ENCODE assay signal across 8 mouse cellular contexts in the genomic region with DNA sequence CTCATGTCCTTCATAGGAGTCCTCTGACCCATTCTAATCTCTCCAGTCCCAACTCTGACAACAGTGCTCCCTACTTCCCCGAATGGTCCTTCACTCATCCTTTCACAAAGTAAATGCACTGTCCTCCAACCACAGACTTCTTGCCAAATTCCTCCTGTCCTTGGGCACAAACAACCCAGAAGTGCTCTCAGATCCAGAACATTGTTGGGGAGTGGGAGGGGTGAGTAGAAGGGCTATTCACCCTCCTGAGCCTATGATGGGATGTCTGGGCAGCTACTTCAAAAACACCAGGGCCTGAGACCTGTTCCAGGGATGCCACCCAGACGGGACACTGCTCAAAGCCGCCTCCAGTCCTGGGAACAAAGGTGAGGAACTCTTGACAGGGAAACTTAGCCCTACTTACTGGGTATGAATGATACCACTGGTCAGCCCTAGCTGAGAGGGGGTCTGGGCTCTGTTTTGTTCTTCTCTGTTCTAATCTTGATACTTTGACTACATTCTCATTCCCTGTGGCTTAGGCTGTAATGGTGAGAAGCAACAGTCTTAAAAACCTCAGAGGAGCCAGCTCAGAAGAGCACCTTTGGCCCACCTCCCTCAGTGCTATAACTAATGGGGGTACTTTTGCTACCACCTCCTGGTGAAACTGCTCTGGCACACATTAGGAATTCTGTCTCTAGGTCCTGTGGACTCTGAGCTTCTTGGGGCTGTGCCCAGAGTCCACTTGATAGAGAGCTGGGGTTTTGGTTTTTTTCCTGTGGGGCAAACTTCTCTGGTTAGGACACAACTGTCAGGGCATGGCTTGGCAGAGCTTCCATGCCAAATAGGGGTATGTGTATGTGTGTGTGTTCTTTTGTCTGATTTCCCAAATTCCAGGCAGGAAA.
DNase-seq lines count a peak whose midpoint lies in the region; ATAC-seq and TF ChIP-seq lines count a peak whose summit lies in the region.

No protein-coding gene starts in this region.

- no peaks in the 10 kb centered on the region for H3K79me2 ChIP-seq in myocyte (ENCODE audit: control insufficient read depth, insufficient read depth)

- peak; percentile 62 for ATAC-seq in heart, postnatal 0 days (ENCODE audit: insufficient read depth, low read depth)
- no peak for ATAC-seq in megakaryocyte progenitor cell, adult 5-6 weeks (replicated peaks; ENCODE audit: poor library complexity)
- no peak for ATAC-seq in inflammation-experienced regulatory T-cells, adult 6 months

- no peaks in the 10 kb centered on the region for H3K27me3 ChIP-seq in heart, postnatal 0 days (ENCODE audit: control insufficient read depth, insufficient read depth, low read length)
- H3K27me3 ChIP-seq in myocyte (ENCODE audit: control insufficient read depth, insufficient read depth, insufficient read length), result no peaks in the 10 kb centered on the region

- no peak overlapping the region for H3K4me2 ChIP-seq in heart, postnatal 0 days (ENCODE audit: low read depth, low read length)
- H3K4me2 ChIP-seq in myocyte (ENCODE audit: low read depth), result no peak overlapping the region

- WGBS in heart, postnatal 0 days, result 81% methylated on average over 3 of the region's 3 CpGs

- no peak for TF ChIP-seq EP300 in heart, postnatal 0 days (IDR thresholded peaks at IDR 0.05; ENCODE audit: low read depth)

- no peaks in the 10 kb centered on the region for H3K36me3 ChIP-seq in heart, postnatal 0 days (replicated peaks; ENCODE audit: control insufficient read depth, insufficient read depth, low read length)
- no peaks in the 10 kb centered on the region for H3K36me3 ChIP-seq in myocyte (ENCODE audit: control insufficient read depth, insufficient read depth)

- H3K4me1 ChIP-seq in heart, postnatal 0 days (ENCODE audit: control insufficient read depth, insufficient read depth), result peaks cover 65% of the 10 kb centered on the region

- peak; percentile 43 for DNase-seq in gastrocnemius, adult 2 months
- no peak for DNase-seq in gastrocnemius, postnatal 25 days
- peak; percentile 86 for DNase-seq in brain, embryonic 14.5 days (ENCODE audit: low read depth)
- DNase-seq in heart, postnatal 0 days (ENCODE audit: low spot score), result peak; percentile 82
- DNase-seq in kidney, postnatal 36 days, result peak; percentile 84 to 88

- TF ChIP-seq CTCF in gastrocnemius, adult 2 months (IDR thresholded peaks at IDR 0.05), result peak; percentile 33; the same call in 1 of the 2 replicates
- TF ChIP-seq CTCF in brain, embryonic 14.5 days (IDR thresholded peaks at IDR 0.05; ENCODE audit: borderline replicate concordance, extremely low read depth, insufficient read depth, insufficient read length), result no peak
- peak; percentile 55 for TF ChIP-seq CTCF in heart, postnatal 0 days (IDR thresholded peaks at IDR 0.05; ENCODE audit: low read depth)

- H3K9me3 ChIP-seq in heart, postnatal 0 days (replicated peaks; ENCODE audit: control insufficient read depth, low read length), result no peaks in the 10 kb centered on the region

- no peak overlapping the region for H3K4me3 ChIP-seq in gastrocnemius, adult 2 months
- H3K4me3 ChIP-seq in heart, postnatal 0 days (ENCODE audit: low read depth, low read length), result no peak overlapping the region
- H3K4me3 ChIP-seq in myocyte, result no peak overlapping the region

- no peak overlapping the region for H3ac ChIP-seq in myocyte (ENCODE audit: control insufficient read depth, insufficient read length)

- peak overlapping the region; percentile 77 for H3K27ac ChIP-seq in gastrocnemius, adult 2 months
- H3K27ac ChIP-seq in heart, postnatal 0 days (ENCODE audit: low read depth), result peak overlapping the region; percentile 82

- TF ChIP-seq POLR2A in brain, embryonic 14.5 days (IDR thresholded peaks at IDR 0.05; ENCODE audit: borderline replicate concordance, extremely low read depth, insufficient read depth, insufficient read length, poor library complexity, severe bottlenecking), result no peak
- TF ChIP-seq POLR2A in myocyte (IDR thresholded peaks at IDR 0.05; ENCODE audit: insufficient read length, low read depth), result no peak

- intact Hi-C loops in gastrocnemius, adult 2 months (cut with DNase I), result loop anchor here (5.0 kb wide), 5 partner anchors 43 to 357 kb away; a partner anchor contains a TSS

- no peak overlapping the region for H3K9ac ChIP-seq in heart, postnatal 0 days (replicated peaks; ENCODE audit: low read depth, low read length)

TF ChIP-seq in myocyte, 11 proteins besides CTCF, POLR2A, EP300 and RAD21:
- TF ChIP-seq SRF (IDR thresholded peaks at IDR 0.05; ENCODE audit: control insufficient read depth, insufficient read length, low read depth) (peak; percentile 61), MAX (IDR thresholded peaks at IDR 0.05; ENCODE audit: low read depth) (no peak)
